Mouse (Mus musculus): ENCODE data around the gene Foxo1. TPM values are rescaled to one million over a fixed set of nuclear protein-coding genes. Genes with fewer than 3 reads are reported as not detected.

Foxo1 gene
- polyA plus RNA-seq, 1 experiment from 2014 or later: 3.4 TPM

- Histone ChIP-seq H3K27ac (replicated peaks) (no peak overlapping the region), H3K4me3 (ENCODE audit: low read depth, low read length) (no peak overlapping the region), H3K36me3 (ENCODE audit: control insufficient read depth, insufficient read depth, low read length) (no peaks in the 10 kb centered on the region), H3K27me3 (ENCODE audit: control insufficient read depth, insufficient read depth, low read length) (no peaks in the 10 kb centered on the region), H3K9me3 (ENCODE audit: control insufficient read depth, low read length) (no peaks in the 10 kb centered on the region), H3K9ac (ENCODE audit: low read length) (no peak overlapping the region), H3K4me2 (replicated peaks; ENCODE audit: low read depth) (no peak overlapping the region), H3K4me1 (replicated peaks; ENCODE audit: control insufficient read depth, insufficient read depth) (no peaks in the 10 kb centered on the region)
- TF ChIP-seq EP300 (optimal IDR thresholded peaks at IDR 0.05): no peak
- no peak for TF ChIP-seq CTCF (IDR thresholded peaks at IDR 0.05; ENCODE audit: low read depth)
- ATAC-seq (ENCODE audit: low FRiP score, low TSS enrichment) (no peak), DNase-seq (ENCODE audit: low spot score) (no peak)
- 69% methylated on average over 5 of the region's 5 CpGs for WGBS
Observed at GRCm38 (mm10) chr3:52241062-52241461, 27.1 kb upstream of the Foxo1 start.

GRCm38 (mm10) chr3:52242457-52243105 is 25.6 kb upstream of the Foxo1 start:
- no peak overlapping the region for H3K27ac ChIP-seq (replicated peaks)
- H3K27me3 ChIP-seq (ENCODE audit: control insufficient read depth, insufficient read depth, low read length): no peaks in the 10 kb centered on the region
- no peaks in the 10 kb centered on the region for H3K9me3 ChIP-seq (ENCODE audit: control insufficient read depth, low read length)
- H3K4me3 ChIP-seq (ENCODE audit: low read depth, low read length): no peak overlapping the region
- DNase-seq (ENCODE audit: low spot score) (peak; percentile 68), ATAC-seq (ENCODE audit: low FRiP score, low TSS enrichment) (peak; percentile 64)
- peak; percentile 95 for TF ChIP-seq CTCF (IDR thresholded peaks at IDR 0.05; ENCODE audit: low read depth)
- no peak for TF ChIP-seq EP300 (optimal IDR thresholded peaks at IDR 0.05)
- H3K36me3 ChIP-seq (ENCODE audit: control insufficient read depth, insufficient read depth, low read length): no peaks in the 10 kb centered on the region
- H3K4me2 ChIP-seq (replicated peaks; ENCODE audit: low read depth): no peak overlapping the region
- no peak overlapping the region for H3K9ac ChIP-seq (ENCODE audit: low read length)
- WGBS: 42% methylated on average over 6 of the region's 6 CpGs
- no peaks in the 10 kb centered on the region for H3K4me1 ChIP-seq (replicated peaks; ENCODE audit: control insufficient read depth, insufficient read depth)

GRCm38 (mm10) chr3:52243271-52244021 is 24.7 kb upstream of the Foxo1 start:
- no peak overlapping the region for H3K4me2 ChIP-seq (replicated peaks; ENCODE audit: low read depth)
- H3K4me3 ChIP-seq (ENCODE audit: low read depth, low read length): no peak overlapping the region
- no peaks in the 10 kb centered on the region for H3K9me3 ChIP-seq (ENCODE audit: control insufficient read depth, low read length)
- no peaks in the 10 kb centered on the region for H3K27me3 ChIP-seq (ENCODE audit: control insufficient read depth, insufficient read depth, low read length)
- DNase-seq (ENCODE audit: low spot score) (peak; percentile 65), ATAC-seq (ENCODE audit: low FRiP score, low TSS enrichment) (no peak)
- no peaks in the 10 kb centered on the region for H3K4me1 ChIP-seq (replicated peaks; ENCODE audit: control insufficient read depth, insufficient read depth)
- WGBS: 44% methylated on average over 12 of the region's 12 CpGs
- H3K9ac ChIP-seq (ENCODE audit: low read length): no peak overlapping the region
- TF ChIP-seq CTCF (IDR thresholded peaks at IDR 0.05; ENCODE audit: low read depth) (peak; percentile 77), EP300 (optimal IDR thresholded peaks at IDR 0.05) (no peak)
- H3K27ac ChIP-seq (replicated peaks): no peak overlapping the region
- no peaks in the 10 kb centered on the region for H3K36me3 ChIP-seq (ENCODE audit: control insufficient read depth, insufficient read depth, low read length)

- Histone ChIP-seq H3K4me3 (ENCODE audit: low read depth, low read length) (no peak overlapping the region), H3K4me2 (replicated peaks; ENCODE audit: low read depth) (no peak overlapping the region), H3K9ac (ENCODE audit: low read length) (no peak overlapping the region), H3K27me3 (ENCODE audit: control insufficient read depth, insufficient read depth, low read length) (no peaks in the 10 kb centered on the region), H3K27ac (replicated peaks) (no peak overlapping the region), H3K4me1 (replicated peaks; ENCODE audit: control insufficient read depth, insufficient read depth) (no peaks in the 10 kb centered on the region), H3K36me3 (ENCODE audit: control insufficient read depth, insufficient read depth, low read length) (no peaks in the 10 kb centered on the region), H3K9me3 (ENCODE audit: control insufficient read depth, low read length) (no peaks in the 10 kb centered on the region)
- no peak for DNase-seq (ENCODE audit: low spot score)
- ATAC-seq (ENCODE audit: low FRiP score, low TSS enrichment): no peak
- 85% methylated on average over 12 of the region's 12 CpGs for WGBS
- no peak for TF ChIP-seq EP300 (optimal IDR thresholded peaks at IDR 0.05)
- peak; percentile 62 for TF ChIP-seq CTCF (IDR thresholded peaks at IDR 0.05; ENCODE audit: low read depth)
Observed at GRCm38 (mm10) chr3:52245996-52246830, 21.9 kb upstream of the Foxo1 start.

- H3K9me3 ChIP-seq (ENCODE audit: control insufficient read depth, low read length): no peaks in the 10 kb centered on the region
- H3K27ac ChIP-seq (replicated peaks): no peak overlapping the region
- TF ChIP-seq EP300 (optimal IDR thresholded peaks at IDR 0.05): no peak
- no peak for TF ChIP-seq CTCF (IDR thresholded peaks at IDR 0.05; ENCODE audit: low read depth)
- no peak overlapping the region for H3K4me2 ChIP-seq (replicated peaks; ENCODE audit: low read depth)
- 53% methylated on average over 1 of the region's 1 CpGs for WGBS
- no peaks in the 10 kb centered on the region for H3K4me1 ChIP-seq (replicated peaks; ENCODE audit: control insufficient read depth, insufficient read depth)
- ATAC-seq (ENCODE audit: low FRiP score, low TSS enrichment) (no peak), DNase-seq (ENCODE audit: low spot score) (no peak)
- H3K9ac ChIP-seq (ENCODE audit: low read length): no peak overlapping the region
- no peaks in the 10 kb centered on the region for H3K36me3 ChIP-seq (ENCODE audit: control insufficient read depth, insufficient read depth, low read length)
- H3K27me3 ChIP-seq (ENCODE audit: control insufficient read depth, insufficient read depth, low read length): no peaks in the 10 kb centered on the region
- H3K4me3 ChIP-seq (ENCODE audit: low read depth, low read length): no peak overlapping the region
Observed at GRCm38 (mm10) chr3:52251184-52251583, 17.0 kb upstream of the Foxo1 start.
